Mouse (Mus musculus) retina, adult 2 months (tissue): ENCODE measurements at regions not wholly inside any gene's neighbourhood (a gene's known extent, or its start where the extent isn't known, plus 50 kb on each side); places are given as distances from the start of the nearest gene placed in this dataset.

Experiments used
- DNase-seq: peaks from one replicate; pipeline ENCODE4 v3.0.0-alpha.2; 2012; ENCODE audit warnings: low read depth, low spot score

- no peak for DNase-seq
Observed at GRCm38 (mm10) chr7:135888598-135888997, 172.4 kb upstream of the Mki67 start.

GRCm38 (mm10) chr7:135889016-135889726 is 173.0 kb upstream of the Mki67 start:
- no peak for DNase-seq

- no peak for DNase-seq
Observed at GRCm38 (mm10) chr7:135898876-135899275, 182.7 kb upstream of the Mki67 start.

DNA sequence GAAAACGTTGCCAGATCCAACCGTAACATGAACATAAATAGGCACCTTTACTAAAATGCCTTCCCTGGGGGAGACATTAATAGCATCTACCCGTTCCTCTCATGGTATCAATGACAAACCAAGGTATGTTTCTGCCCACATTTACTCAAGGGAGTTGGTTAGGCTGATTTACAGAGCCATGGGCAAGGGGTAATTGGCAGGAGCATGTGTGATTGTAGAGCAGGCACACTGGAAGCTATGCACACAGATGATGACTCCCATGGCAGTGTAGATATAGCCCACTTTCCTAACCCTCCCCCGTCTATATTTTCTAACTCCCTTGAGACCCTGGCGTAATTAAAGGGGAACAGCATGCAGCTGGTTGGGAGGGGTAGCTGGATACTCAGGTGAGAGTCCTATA is 183.6 kb upstream of the Mki67 start:
- no peak for DNase-seq

GRCm38 (mm10) chr7:135900861-135901321 is 184.7 kb upstream of the Mki67 start:
- no peak for DNase-seq

DNA sequence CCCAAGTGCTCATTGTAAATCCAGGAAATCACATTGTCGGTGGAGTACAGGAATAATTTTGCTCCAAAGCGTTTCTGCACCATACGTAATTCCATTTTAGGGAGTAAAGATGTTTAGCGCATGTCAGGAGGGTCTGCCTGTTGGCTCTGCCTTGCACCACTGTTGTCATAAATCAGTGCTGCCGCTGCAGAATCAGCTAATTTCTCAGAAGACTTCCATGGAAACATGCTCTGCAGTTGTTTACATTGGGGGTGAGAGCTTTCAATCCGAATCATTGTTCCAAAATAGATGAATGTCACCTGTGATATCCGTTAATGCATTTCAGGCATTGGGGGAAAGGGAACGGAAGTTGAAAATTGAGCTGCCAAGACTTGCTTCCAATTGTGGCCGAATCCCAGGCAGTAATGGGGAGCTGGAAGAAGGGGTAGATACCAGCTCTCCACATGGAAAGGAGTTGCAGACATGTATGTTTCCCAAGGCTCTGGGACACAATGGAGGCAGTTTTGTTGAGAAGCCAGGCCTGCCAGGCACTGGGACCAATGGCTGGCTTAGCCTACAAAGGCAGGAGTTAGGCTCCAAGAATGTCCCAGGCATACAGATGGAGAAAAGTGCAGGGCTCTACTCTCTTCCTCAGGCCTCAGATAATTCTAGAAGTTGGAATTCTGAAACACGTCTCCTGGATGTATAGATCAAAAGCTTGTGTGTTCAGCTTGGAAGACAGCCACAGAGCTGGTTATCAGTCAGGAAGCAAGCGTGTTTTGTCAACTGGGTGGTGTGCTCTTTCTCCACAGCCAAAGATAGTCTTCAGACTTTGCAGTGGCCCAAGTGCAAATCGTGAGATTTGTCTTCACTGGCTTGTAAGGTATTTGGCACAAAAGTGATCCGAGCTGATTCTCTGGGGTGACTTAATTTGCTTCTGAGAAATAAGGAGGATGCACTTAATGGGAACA is 186.2 kb upstream of the Mki67 start:
- DNase-seq: no peak

DNA sequence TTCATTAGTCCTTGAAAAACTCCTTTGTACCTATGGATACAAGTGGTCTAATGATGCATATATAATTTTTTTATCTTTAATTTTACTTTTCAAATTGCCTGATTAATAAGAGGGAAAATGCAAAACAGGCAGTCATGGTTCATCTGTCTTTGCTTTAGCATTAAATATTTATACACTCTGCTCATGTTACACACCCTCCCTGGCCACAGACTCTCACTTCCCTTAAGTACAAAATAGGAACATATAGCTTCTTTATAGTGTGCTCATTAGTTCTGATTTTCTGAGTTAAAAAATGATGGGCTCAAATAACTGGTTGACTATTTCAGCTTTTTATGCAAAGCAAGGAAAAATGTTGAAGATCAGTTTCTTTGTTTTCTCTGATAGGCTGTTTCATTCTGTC is 195.2 kb upstream of the Mki67 start:
- no peak for DNase-seq

DNA sequence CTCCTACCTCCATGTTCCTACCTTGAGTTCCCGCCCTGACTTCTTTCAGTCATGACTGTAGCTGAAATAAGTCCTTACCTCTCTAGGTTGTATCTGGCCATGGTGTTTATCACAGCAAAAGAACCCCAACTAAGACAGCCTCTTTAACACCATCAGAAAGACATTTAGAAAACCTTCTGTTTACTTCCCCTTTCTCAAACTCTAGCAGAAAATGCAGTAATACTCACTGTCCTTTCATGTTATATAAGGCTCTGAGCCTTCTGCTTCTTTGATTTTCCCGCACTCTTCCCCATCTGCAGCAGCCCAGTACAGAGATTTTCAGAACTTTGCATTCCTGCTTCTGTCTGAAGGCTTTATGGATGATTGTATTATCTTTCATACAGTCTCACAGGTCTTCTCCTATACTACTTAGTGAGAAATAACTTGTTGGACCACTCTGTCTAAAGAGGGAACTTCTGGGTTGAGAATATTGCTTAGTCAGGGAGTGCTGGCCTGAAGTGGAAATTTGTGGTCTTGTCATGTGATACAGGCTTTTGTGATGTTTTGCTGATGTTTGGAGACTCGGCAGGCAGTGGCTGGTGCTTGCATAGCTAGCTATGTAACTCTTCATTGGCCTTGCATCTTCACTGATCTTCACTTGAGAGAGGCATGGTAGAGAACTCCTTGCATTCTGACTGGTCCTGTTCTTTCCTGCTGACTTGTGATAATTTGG is 197.9 kb upstream of the Mki67 start:
- DNase-seq: no peak

DNA sequence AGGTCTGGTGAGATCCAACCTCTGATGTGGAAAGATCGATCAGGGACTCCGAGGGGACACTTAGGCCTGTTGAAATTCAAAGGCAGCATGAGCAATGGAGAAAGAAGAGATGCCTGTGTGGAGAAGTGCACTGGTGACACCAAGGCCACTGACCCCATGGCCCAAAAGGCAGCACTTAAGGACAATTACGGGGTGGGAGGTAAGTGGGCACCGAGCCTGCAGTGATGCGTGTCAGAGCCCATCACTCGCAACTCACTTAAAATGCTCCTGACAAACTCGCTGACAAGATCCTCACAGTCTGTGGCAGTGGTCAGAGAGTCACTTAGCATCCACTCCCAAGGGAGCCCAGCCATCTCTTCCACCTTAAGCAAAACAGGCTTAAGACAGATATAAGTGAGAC is 207.7 kb upstream of the Mki67 start:
- DNase-seq: no peak

- no peak for DNase-seq
Observed at GRCm38 (mm10) chr7:135924641-135925040, 208.5 kb upstream of the Mki67 start.

DNA sequence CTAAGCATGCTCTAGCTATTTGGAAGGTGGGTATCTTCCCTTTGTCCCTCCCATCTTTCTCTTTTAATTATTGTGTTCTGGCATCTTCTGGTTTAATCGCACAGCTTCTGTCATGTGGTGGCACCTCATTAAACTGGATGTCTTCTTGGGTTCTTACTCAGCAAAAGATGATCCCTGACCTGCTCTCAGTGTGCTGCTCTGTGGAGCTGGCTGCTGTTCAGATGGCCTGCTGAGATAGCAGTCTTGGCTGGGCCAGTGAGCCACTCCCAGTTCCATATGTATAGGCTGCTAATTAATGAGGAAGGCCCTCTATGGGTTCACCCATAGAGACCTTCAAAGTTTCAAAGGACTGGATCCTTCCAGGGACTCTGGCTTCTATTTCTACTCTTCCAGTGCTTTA is 213.9 kb upstream of the Mki67 start:
- DNase-seq: no peak

- no peak for DNase-seq
Observed at GRCm38 (mm10) chr7:135932595-135933175, 216.5 kb upstream of the Mki67 start.

- DNase-seq: no peak
Observed at GRCm38 (mm10) chr7:135935180-135935579, 219.0 kb upstream of the Mki67 start.

- DNase-seq: no peak
Observed at GRCm38 (mm10) chr7:135937465-135937864, 221.3 kb upstream of the Mki67 start.

DNA sequence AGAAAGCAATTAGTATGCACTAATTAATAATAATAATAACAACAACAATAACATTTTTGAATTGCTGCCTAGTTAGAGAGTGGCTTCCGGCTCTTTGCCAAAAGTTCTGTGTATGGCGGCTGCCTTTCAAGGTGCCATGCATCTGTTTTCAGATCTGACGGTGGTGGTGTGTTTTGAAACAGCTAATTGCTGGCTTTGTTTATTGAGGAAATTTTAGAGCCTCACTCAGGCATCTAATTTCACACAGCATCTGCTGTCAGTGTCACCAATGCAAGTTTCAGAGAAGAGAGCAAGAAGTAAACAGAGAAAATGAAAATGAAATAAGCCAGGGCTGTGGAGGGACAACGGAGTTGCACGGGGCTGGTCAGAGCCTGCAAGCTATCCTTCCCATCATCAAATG is 223.2 kb upstream of the Mki67 start:
- DNase-seq: no peak

DNA sequence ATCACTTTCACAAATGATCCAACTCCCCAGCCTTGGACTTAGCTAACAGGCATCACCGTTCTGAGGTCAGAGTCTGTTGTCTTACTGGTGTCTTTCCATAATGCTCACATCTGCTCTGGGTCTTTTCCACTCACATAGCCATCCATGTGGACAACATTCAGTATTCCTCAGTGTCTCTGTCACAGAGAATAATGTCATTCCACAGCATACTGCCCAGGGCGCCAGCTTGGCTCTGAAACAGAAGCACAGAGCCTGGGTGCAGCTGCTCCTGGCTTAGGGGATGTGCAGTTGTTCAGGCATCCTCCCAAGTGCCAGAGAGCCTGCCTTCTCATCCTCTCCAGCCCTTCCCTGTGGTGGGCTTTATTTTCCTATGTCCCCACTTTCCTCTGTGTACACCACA is 226.7 kb upstream of the Mki67 start:
- no peak for DNase-seq

- DNase-seq: no peak
Observed at GRCm38 (mm10) chr7:135946071-135946646, 230.0 kb upstream of the Mki67 start.

GRCm38 (mm10) chr7:135961026-135961425 is 244.9 kb upstream of the Mki67 start:
- no peak for DNase-seq

DNA sequence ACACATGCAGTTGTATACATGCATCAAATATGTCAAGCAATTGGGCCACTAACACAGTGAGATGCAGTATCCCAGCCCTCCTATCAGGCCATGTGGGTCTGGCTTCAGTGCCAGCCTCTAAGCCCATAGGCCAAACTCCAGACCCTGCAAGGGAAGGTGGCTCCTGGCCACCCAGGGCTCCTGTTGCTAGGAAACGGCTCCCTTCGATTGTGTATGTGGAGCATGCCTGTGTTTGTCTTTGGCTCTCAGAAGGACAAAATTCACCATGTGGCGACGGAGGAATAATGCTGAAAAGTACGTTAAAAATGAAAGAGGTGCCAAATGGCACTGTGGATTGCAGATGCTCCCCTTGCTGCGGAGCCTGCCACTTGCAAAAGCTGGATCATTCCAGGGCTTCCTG is 249.4 kb upstream of the Mki67 start:
- DNase-seq: no peak

DNA sequence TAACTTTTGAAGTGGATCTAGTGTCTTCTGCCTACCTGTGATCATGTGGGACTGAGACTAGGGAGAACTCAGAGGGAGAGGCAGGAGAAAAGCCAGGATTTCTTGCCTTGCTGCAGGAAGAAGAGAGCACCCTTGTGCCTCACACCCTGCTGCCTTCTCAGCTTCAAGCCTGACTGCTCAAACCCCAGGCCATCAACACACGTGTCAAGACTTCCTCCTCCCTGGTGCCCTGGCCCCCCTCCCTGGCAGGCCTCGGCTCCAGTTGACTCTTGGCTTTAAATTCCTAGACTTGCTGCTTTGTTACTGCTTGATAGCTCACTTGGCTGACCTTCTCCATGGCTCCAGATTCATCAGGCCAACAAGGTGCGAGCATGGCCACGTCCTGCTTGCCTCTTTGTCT is 250.1 kb upstream of the Mki67 start:
- DNase-seq: no peak

- no peak for DNase-seq
Observed at GRCm38 (mm10) chr7:135968638-135969037, 252.5 kb upstream of the Mki67 start.
